Mouse (Mus musculus) ES-Bruce4 (cell line): Measurements from ENCODE around the gene Hrk.

Source experiments
- CTCF ChIP-seq: IDR thresholded peaks from one replicate; pipeline ENCODE4 v1.8.1; 2011; ENCODE audit warnings: low read depth, low read length
- POLR2A ChIP-seq: IDR thresholded peaks from one replicate; pipeline ENCODE4 v1.8.1; 2011; ENCODE audit warnings: low read length; ENCODE audit not compliant: insufficient read depth

DNA sequence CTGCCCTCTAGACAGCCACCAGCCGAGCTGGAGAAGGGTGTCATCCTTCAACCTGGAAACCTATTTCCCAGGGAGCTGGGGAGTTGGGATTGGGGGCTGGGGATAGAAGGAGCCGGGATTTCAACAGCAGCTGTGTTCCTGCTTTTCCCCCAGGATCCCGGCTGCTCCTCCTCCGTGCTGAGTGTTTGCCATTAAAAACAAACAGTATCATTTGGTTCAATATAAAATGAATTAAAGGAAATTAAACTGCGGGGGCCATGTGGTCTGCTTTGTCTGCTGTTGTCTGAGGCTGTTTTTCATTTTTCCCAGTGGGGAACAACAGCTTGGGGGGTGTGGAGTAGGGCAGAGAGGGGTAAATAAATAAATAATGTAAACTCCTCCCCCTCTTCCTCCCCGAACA is 53.0 kb downstream of the Hrk start:
- no peak for TF ChIP-seq POLR2A
- TF ChIP-seq CTCF = no peak
